Mouse (Mus musculus): ENCODE results near the gene Rab13. TPM values are rescaled to one million over a fixed set of nuclear protein-coding genes. Genes with fewer than 3 reads are reported as not detected.

Gene Rab13
- polyA plus RNA-seq, 1 experiment from 2014 or later = 17.7 TPM

DNA sequence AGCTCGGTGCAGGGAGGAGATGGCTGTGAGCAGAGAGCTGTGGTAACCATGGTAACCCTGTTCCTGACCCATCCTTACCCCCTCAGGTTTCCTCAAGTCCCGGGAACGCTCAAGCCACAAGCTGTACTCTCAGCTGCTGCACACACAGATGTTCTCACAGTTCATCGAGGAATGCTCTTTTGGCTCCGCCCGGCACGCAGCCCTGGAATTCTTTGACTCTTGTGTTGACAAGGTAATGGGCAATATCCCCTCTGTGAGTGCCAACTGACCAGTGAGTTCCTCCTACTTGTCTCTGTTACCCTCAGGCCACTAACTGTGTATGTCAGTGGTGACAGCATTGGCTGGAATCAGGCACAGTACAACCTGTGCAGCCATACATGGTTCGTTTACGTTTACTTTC, 58.7 kb downstream of the Rab13 start:
- H3K9me3 ChIP-seq (ENCODE audit: control insufficient read depth, low read length) = no peaks in the 10 kb centered on the region
- WGBS = 75% methylated on average over 9 of the region's 9 CpGs
- H3K9ac ChIP-seq (ENCODE audit: low read depth, low read length) = no peak overlapping the region
- no peak overlapping the region for H3K4me3 ChIP-seq (ENCODE audit: low read length)
- no peak overlapping the region for H3K4me2 ChIP-seq (replicated peaks; ENCODE audit: low read depth, low read length)
- H3K27ac ChIP-seq (ENCODE audit: low read depth, low read length) = no peak overlapping the region
- peaks cover 20% of the 10 kb centered on the region for H3K36me3 ChIP-seq (ENCODE audit: control insufficient read depth, insufficient read depth, low read length)
- no peaks in the 10 kb centered on the region for H3K27me3 ChIP-seq (ENCODE audit: control insufficient read depth, insufficient read depth, low read length)
- ATAC-seq (ENCODE audit: low FRiP score, low TSS enrichment) = no peak
- H3K4me1 ChIP-seq (ENCODE audit: control insufficient read depth, insufficient read depth, low read length) = no peaks in the 10 kb centered on the region

DNA sequence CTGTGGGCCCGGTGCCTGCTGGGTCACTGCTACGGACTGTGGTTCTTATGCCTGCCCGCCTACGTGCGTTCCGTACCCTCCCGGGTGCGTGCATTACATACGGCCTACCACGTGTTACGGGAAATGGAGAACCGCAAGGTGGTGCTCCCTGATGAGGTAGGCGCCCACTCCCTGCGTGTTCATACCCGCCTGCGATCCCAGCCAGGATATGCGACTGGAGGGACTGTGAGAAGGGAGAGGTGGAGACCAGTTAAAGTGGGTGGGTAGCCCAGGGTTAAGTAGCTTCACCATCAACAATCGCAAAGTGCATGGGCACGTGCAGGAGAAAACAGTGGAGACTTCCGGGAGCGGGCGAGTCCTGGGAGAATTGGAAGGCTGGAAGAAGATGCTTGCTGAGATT, 60.4 kb downstream of the Rab13 start:
- Histone ChIP-seq H3K9me3 (ENCODE audit: control insufficient read depth, low read length) (no peaks in the 10 kb centered on the region), H3K9ac (ENCODE audit: low read depth, low read length) (no peak overlapping the region), H3K36me3 (ENCODE audit: control insufficient read depth, insufficient read depth, low read length) (peaks cover 31% of the 10 kb centered on the region), H3K4me2 (replicated peaks; ENCODE audit: low read depth, low read length) (no peak overlapping the region), H3K4me1 (ENCODE audit: control insufficient read depth, insufficient read depth, low read length) (no peaks in the 10 kb centered on the region), H3K27ac (ENCODE audit: low read depth, low read length) (no peak overlapping the region), H3K4me3 (ENCODE audit: low read length) (no peak overlapping the region), H3K27me3 (ENCODE audit: control insufficient read depth, insufficient read depth, low read length) (no peaks in the 10 kb centered on the region)
- no peak for ATAC-seq (ENCODE audit: low FRiP score, low TSS enrichment)
- 94% methylated on average over 22 of the region's 22 CpGs for WGBS

DNA sequence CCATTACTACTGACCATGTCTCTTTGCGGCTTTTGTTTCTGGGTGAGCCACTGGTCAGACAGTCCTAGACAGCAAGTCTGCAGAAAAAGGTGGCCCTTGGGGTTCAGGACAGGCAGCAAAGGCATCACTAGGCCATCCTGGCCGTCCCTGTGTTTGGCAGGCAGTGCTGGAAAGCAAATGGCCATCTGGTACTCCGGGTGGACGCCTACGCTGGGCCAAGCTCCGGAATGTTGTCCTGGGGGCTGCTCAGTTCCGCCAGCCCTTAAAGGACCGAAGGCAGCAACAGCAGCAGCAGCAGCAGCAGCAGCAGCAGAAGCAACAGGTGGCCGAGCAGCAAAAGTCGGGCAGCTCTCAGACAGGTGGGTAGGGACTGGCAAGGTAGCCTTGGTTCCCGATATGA, 61.8 kb downstream of the Rab13 start:
- Histone ChIP-seq H3K4me3 (ENCODE audit: low read length) (no peak overlapping the region), H3K9ac (ENCODE audit: low read depth, low read length) (no peak overlapping the region), H3K4me1 (ENCODE audit: control insufficient read depth, insufficient read depth, low read length) (no peaks in the 10 kb centered on the region), H3K27me3 (ENCODE audit: control insufficient read depth, insufficient read depth, low read length) (no peaks in the 10 kb centered on the region), H3K4me2 (replicated peaks; ENCODE audit: low read depth, low read length) (no peak overlapping the region), H3K36me3 (ENCODE audit: control insufficient read depth, insufficient read depth, low read length) (peaks cover 46% of the 10 kb centered on the region), H3K9me3 (ENCODE audit: control insufficient read depth, low read length) (no peaks in the 10 kb centered on the region), H3K27ac (ENCODE audit: low read depth, low read length) (no peak overlapping the region)
- 89% methylated on average over 11 of the region's 11 CpGs for WGBS
- no peak for ATAC-seq (ENCODE audit: low FRiP score, low TSS enrichment)

Small RNA genes lying within 50 kb of the gene (microRNA-seq; reads per million reads assigned to microRNA genes)
- not detected for gene Mir7012

Other genes starting within 250 kb of the Rab13 start
- 166 and 188 TPM in 2 replicates for gene Hax1, start 214.9 kb upstream of the Rab13 start, polyA plus RNA-seq (2014; fragmentation: Nextera tagmentation; extraction: Ambion mirVana)
- 173 and 196 TPM in 2 replicates for gene 4933434E20Rik, start 162.1 kb upstream of the Rab13 start, polyA plus RNA-seq (2014; fragmentation: Nextera tagmentation; extraction: Ambion mirVana)
- 201 and 264 TPM in 2 replicates for gene Ubap2l, start 161.1 kb upstream of the Rab13 start, polyA plus RNA-seq (2014; fragmentation: Nextera tagmentation; extraction: Ambion mirVana)
- 515 and 579 TPM in 2 replicates for gene Tpm3, start 141.0 kb upstream of the Rab13 start, polyA plus RNA-seq (2014; fragmentation: Nextera tagmentation; extraction: Ambion mirVana)
- gene Nup210l, start 109.6 kb upstream of the Rab13 start, polyA plus RNA-seq (2014; fragmentation: Nextera tagmentation; extraction: Ambion mirVana) = 0.47 and 0.76 TPM in 2 replicates
- gene Rps27, start within 50 bp of the Rab13 start, polyA plus RNA-seq (2014; fragmentation: Nextera tagmentation; extraction: Ambion mirVana) = 1,631 and 2,471 TPM in 2 replicates
- 109 and 123 TPM in 2 replicates for gene Jtb, start 17.9 kb downstream of the Rab13 start, polyA plus RNA-seq (2014; fragmentation: Nextera tagmentation; extraction: Ambion mirVana)
- gene Creb3l4, start 29.8 kb downstream of the Rab13 start, polyA plus RNA-seq (2014; fragmentation: Nextera tagmentation; extraction: Ambion mirVana) = 5.7 and 6.6 TPM in 2 replicates
- 102 and 105 TPM in 2 replicates for gene Slc39a1, start 34.5 kb downstream of the Rab13 start, polyA plus RNA-seq (2014; fragmentation: Nextera tagmentation; extraction: Ambion mirVana)
- gene Crtc2, start 40.5 kb downstream of the Rab13 start, polyA plus RNA-seq (2014; fragmentation: Nextera tagmentation; extraction: Ambion mirVana) = 16.9 and 21.5 TPM in 2 replicates
- 2.9 and 4.5 TPM in 2 replicates for gene Dennd4b, start 51.5 kb downstream of the Rab13 start, polyA plus RNA-seq (2014; fragmentation: Nextera tagmentation; extraction: Ambion mirVana)
- gene Gatad2b, start 79.5 kb downstream of the Rab13 start, polyA plus RNA-seq (2014; fragmentation: Nextera tagmentation; extraction: Ambion mirVana) = 24.5 and 25.4 TPM in 2 replicates
- 8.2 and 12.3 TPM in 2 replicates for gene Slc27a3, start 176.2 kb downstream of the Rab13 start, polyA plus RNA-seq (2014; fragmentation: Nextera tagmentation; extraction: Ambion mirVana)
- gene Ints3, start 219.9 kb downstream of the Rab13 start, polyA plus RNA-seq (2014; fragmentation: Nextera tagmentation; extraction: Ambion mirVana) = 24.0 and 39.2 TPM in 2 replicates